8 mouse cellular contexts compared by ENCODE assay signal in the genomic region with DNA sequence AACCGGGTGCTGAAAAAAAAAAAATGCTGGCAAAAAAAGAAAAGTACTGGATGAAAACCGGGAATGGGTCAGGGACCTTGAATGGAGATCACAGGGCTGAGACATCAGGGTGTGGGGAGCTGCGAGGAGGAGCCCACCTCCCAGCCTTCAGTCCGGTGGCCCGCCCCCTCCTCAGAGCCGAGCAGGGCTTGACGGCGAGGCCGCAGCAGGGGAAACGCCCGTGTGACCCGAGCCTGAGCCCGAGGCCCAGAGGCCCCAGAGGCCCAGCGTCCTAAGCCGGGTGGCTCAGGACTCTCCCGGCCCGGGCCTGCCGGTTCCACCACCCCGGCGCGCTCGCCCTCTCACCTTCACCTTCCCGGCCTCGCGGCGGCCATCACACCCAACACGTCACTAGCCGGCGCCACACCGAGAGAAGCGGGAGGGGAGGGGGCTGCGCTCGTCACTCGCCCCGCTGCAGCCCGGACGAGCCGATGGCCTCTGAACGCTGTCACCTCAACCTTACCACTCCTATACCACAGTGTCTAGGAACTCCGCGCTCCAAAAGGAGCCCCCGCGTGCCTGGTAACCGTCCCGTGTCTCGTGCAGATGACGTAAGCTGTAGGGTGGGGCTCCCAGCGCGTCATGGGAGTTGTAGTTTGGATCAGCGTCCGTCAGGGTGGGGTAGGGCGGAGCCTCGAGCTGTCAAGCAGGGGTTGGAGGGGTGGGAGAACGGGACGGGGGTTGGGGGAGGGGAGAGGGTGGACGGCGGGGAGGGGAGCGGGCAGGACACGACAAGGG. TPM values are rescaled to one million over a fixed set of nuclear protein-coding genes. Genes with fewer than 3 reads are reported as not detected.
DNase-seq lines count a peak whose midpoint lies in the region; ATAC-seq and TF ChIP-seq lines count a peak whose summit lies in the region.

Gene Mfn2 (minus strand): TSS at position 392 of the 777 bp plus-strand sequence.

- no peaks in the 10 kb centered on the region for H3K9me3 ChIP-seq in hindbrain, embryonic 13.5 days

- peak within 1 kb of the TSS; percentile 88 for H3K9ac ChIP-seq in hindbrain, embryonic 13.5 days

- WGBS in hindbrain, embryonic 13.5 days = under 1% methylated on average over 59 of the region's 59 CpGs

- no peak for TF ChIP-seq CTCF in Patski (IDR thresholded peaks at IDR 0.05)

- in situ Hi-C loops in Patski (cut with MboI; ENCODE audit: low pct_unique_long_range_greater_than_20kb) = no loop called here

- H3K27ac ChIP-seq in hindbrain, embryonic 13.5 days = peak within 1 kb of the TSS; percentile 91

- H3K4me2 ChIP-seq in hindbrain, embryonic 13.5 days = peak within 1 kb of the TSS; percentile 76

- peak; percentile 63 for ATAC-seq in Patski
- ATAC-seq in hindbrain, embryonic 13.5 days (ENCODE audit: low FRiP score) = peak; percentile 94

- POLR2A ChIA-PET in Patski (lab: Charles Lee) = interaction anchor here (1.2 to 1.3 kb wide), 2 partner anchors 13 to 32 kb away, joined by 3 to 4 read pairs; partner anchors contain the start of gene Plod1

- CTCF ChIA-PET in Patski (lab: Charles Lee) = no interaction called here

- DNase-seq in Patski (ENCODE audit: low read depth, low spot score) = peak; percentile 42
- peak; percentile 92 to 95 for DNase-seq in cerebellum, postnatal 14 days
- peak; percentile 84 to 86 for DNase-seq in frontal cortex, postnatal 14 days (ENCODE audit: low spot score in 2 of 2)
- peak; percentile 79 to 97 for DNase-seq in layer of hippocampus, postnatal 25 days (ENCODE audit: extremely low spot score in 1 of 2, low spot score in 1 of 2)
- peak; percentile 92 for DNase-seq in lung, postnatal 25 days (ENCODE audit: low spot score)
- peak; percentile 90 for DNase-seq in retina, embryonic 14.5 days (ENCODE audit: low spot score)
- peak; percentile 93 for DNase-seq in thymus, postnatal 4 days

- H3K36me3 ChIP-seq in hindbrain, embryonic 13.5 days = peaks cover 32% of the 10 kb centered on the region

- peak within 1 kb of the TSS; percentile 84 for H3K4me3 ChIP-seq in hindbrain, embryonic 13.5 days

- no peaks in the 10 kb centered on the region for H3K27me3 ChIP-seq in Patski
- no peaks in the 10 kb centered on the region for H3K27me3 ChIP-seq in hindbrain, embryonic 13.5 days

- H3K4me1 ChIP-seq in hindbrain, embryonic 13.5 days (replicated peaks) = peaks cover 20% of the 10 kb centered on the region

RNA-seq across cellular contexts. Expression of gene Mfn2, which starts in this region (rescaled TPM):
- polyA plus RNA-seq in Patski (2021) = 52.4 TPM
- polyA plus RNA-seq in hindbrain, embryonic 13.5 days (2015; fragmentation: Nextera tagmentation; extraction: Ambion mirVana) = 82.6 and 86.9 TPM in 2 replicates
- 100 to 1,000 TPM; 191 to 194 TPM for total RNA-seq in layer of hippocampus, postnatal 25 days (2021)

Comparison
In these comparisons a context has a peak if more than half of its experiments do, and no peak if none do; other contexts are left out.
1. Peak in every context shown above with its lines: DNase-seq, ATAC-seq, H3K4me3 ChIP-seq and H3K27ac ChIP-seq.
2. DNase-seq: peak in every context shown above with its lines; median percentile 94 in cerebellum, postnatal 14 days; 93 in thymus, postnatal 4 days; 92 in lung, postnatal 25 days; 90 in retina, embryonic 14.5 days; 88 in layer of hippocampus, postnatal 25 days; 85 in frontal cortex, postnatal 14 days; 42 in Patski.